Comparison of ENCODE assay signal across 20 mouse cellular contexts in genomic region chr9:69394234-69394633, GRCm38 (mm10). TPM values are rescaled to one million over a fixed set of nuclear protein-coding genes. Genes with fewer than 3 reads are reported as not detected.
DNase-seq lines count a peak whose midpoint lies in the region; TF ChIP-seq lines count a peak whose summit lies in the region.
"Had no signal": no experiment of that assay in that cellular context is flagged by ENCODE, and none has a peak within 500 bp of the region (broad histone marks: within the 10 kb centered on the region; RNA-seq: fewer than 3 reads in every experiment).

No protein-coding gene starts in this region.

- dilution Hi-C loops in CH12.LX (cut with MboI; ENCODE audit: extremely low pct_ligation_motif_present, extremely low pct_unique_long_range_greater_than_20kb, low sequenced_read_pairs), result no loop called here

- in situ Hi-C loops in CH12.LX (cut with MboI; ENCODE audit: low pct_ligation_motif_present, low pct_unique_long_range_greater_than_20kb, low sequenced_read_pairs), result no loop called here

- no peaks in the 10 kb centered on the region for H3K9me3 ChIP-seq in CH12.LX (replicated peaks; ENCODE audit: low read length)
- H3K9me3 ChIP-seq: G1E had no signal

- peaks cover 6 to 38% of the 10 kb centered on the region in 2 experiments for H3K4me1 ChIP-seq in CH12.LX (ENCODE audit: control insufficient read depth in 1 of 2, insufficient read depth in 2 of 2)

- H3K36me3 ChIP-seq in CH12.LX (replicated peaks in 1 of 2; ENCODE audit: control insufficient read depth in 1 of 2, insufficient read depth in 1 of 2, low read length in 1 of 2), result no peaks in the 10 kb centered on the region
- H3K36me3 ChIP-seq: G1E had no signal

- peak; percentile 85 for DNase-seq in heart, adult 11 months
- DNase-seq in heart, adult 18-20 months, result no peak
- peak; percentile 21 for DNase-seq in thymus, postnatal 4 days
- DNase-seq in thymus, postnatal 36 days, result no peak
- DNase-seq in CH12.LX (ENCODE audit: extremely low read depth), result peak; percentile 46
- DNase-seq in Muller cell, postnatal 12 days (ENCODE audit: inconsistent ontology term), result no peak
- DNase-seq: adrenal gland, adult 2 months; adrenal gland, adult 8-10 months; adrenal gland, postnatal 10 days; adrenal gland, postnatal 14 days; adrenal gland, postnatal 25 days; adrenal gland, postnatal 36 days; B cell, adult 2 months; cerebellum, adult 11 months; cerebellum, adult 11-12 months; cerebellum, adult 18-20 months; cerebellum, adult 2 months; cerebellum, adult 8-10 months had no signal

- TF ChIP-seq EP300 in CH12.LX (IDR thresholded peaks at IDR 0.05; ENCODE audit: low read length), result no peak

- H3K4me2 ChIP-seq in CH12.LX (ENCODE audit: insufficient read depth, low read depth, poor library complexity, severe bottlenecking), result no peak overlapping the region

- no peak for TF ChIP-seq POLR2A in CH12.LX (IDR thresholded peaks at IDR 0.05; ENCODE audit: low read depth, low read length)

- H3K27me3 ChIP-seq in CH12.LX (replicated peaks), result no peaks in the 10 kb centered on the region
- H3K27me3 ChIP-seq: Patski had no signal

- TF ChIP-seq RAD21 in CH12.LX (IDR thresholded peaks at IDR 0.05; ENCODE audit: low read depth, low read length), result no peak

- no peak overlapping the region for H3K4me3 ChIP-seq in CH12.LX (replicated peaks in 1 of 3; ENCODE audit: low read depth in 2 of 3, low read length in 2 of 3, poor library complexity in 1 of 3)

- peak overlapping the region; percentile 20; the same call in 1 of the 2 replicates for H3K27ac ChIP-seq in CH12.LX (ENCODE audit: insufficient read depth, low read depth)

- peaks cover 10% of the 10 kb centered on the region for H3K79me2 ChIP-seq in CH12.LX (replicated peaks; ENCODE audit: control insufficient read depth, extremely low read depth, insufficient read depth, poor library complexity, severe bottlenecking)

- no peak overlapping the region for H3K9ac ChIP-seq in CH12.LX (ENCODE audit: insufficient read depth, low read depth)

- no peak for TF ChIP-seq CTCF in CH12.LX (conservative IDR thresholded peaks at IDR 0.05 in 1 of 2, IDR thresholded peaks at IDR 0.05 in 1 of 2; ENCODE audit: low read depth in 2 of 2, low read length in 2 of 2)

TF ChIP-seq in CH12.LX, 34 proteins besides CTCF, POLR2A, EP300 and RAD21:
- no peak for TF ChIP-seq SMC3 (IDR thresholded peaks at IDR 0.05; ENCODE audit: low read depth, low read length)
- no peak for TF ChIP-seq NELFE (IDR thresholded peaks at IDR 0.05; ENCODE audit: low read depth, low read length)
- TF ChIP-seq ZMIZ1 (IDR thresholded peaks at IDR 0.05; ENCODE audit: low read depth, low read length), result no peak
- no peak for TF ChIP-seq MAFK (IDR thresholded peaks at IDR 0.05; ENCODE audit: insufficient replicate concordance, low read length)
- TF ChIP-seq CHD1 (IDR thresholded peaks at IDR 0.05; ENCODE audit: low read depth, low read length), result no peak
- no peak for TF ChIP-seq ZNF384 (IDR thresholded peaks at IDR 0.05; ENCODE audit: low read depth, low read length)
- peak; percentile 43; the same call in 1 of the 2 replicates for TF ChIP-seq TCF12 (IDR thresholded peaks at IDR 0.05; ENCODE audit: low read depth, low read length)
- TF ChIP-seq UBTF (IDR thresholded peaks at IDR 0.05; ENCODE audit: low read depth, low read length), result 0 out of 2 replicates have a peak, but pooled peaks have one; percentile 42
- TF ChIP-seq MAX (IDR thresholded peaks at IDR 0.05; ENCODE audit: low read length), result no peak
- TF ChIP-seq CHD2 (IDR thresholded peaks at IDR 0.05; ENCODE audit: low read length), result peak; percentile 23; the same call in 1 of the 2 replicates
- TF ChIP-seq SIN3A (IDR thresholded peaks at IDR 0.05; ENCODE audit: low read length), result 0 out of 2 replicates have a peak, but pooled peaks have one; percentile 25
- TF ChIP-seq ETS1 (conservative IDR thresholded peaks at IDR 0.05; ENCODE audit: low read depth, low read length), result peak; percentile 66
- no peak for TF ChIP-seq MXI1 (IDR thresholded peaks at IDR 0.05; ENCODE audit: low read depth, low read length)
TF ChIP-seq in CH12.LX: peak in this region for 5.

RNA-seq across cellular contexts. Expression of gene Ice2, which starts 3.5 kb away (rescaled TPM):
- total RNA-seq in heart, adult 18-20 months (2021), result 1 to 10 TPM; 6.4 to 8.9 TPM
- total RNA-seq in CH12.LX (2012; rRNA removed) (13.3 and 13.6 TPM in 2 replicates), CH12.LX (2014; rRNA removed) (23.1 and 28.2 TPM in 2 replicates)
- 14.9 and 15.8 TPM in 2 replicates for polyA plus RNA-seq in CH12.LX (2012; ENCODE audit: insufficient read length, low read depth)

RNA-seq across cellular contexts. Expression of gene Anxa2, which starts 59.2 kb away (rescaled TPM):
- 10 to 100 TPM; 74.1 to 74.4 TPM for total RNA-seq in heart, adult 18-20 months (2021)
- total RNA-seq in CH12.LX (2012; rRNA removed) (0.08 and 0.13 TPM in 2 replicates), CH12.LX (2014; rRNA removed) (0.26 TPM in 1 of 2 replicates, not detected in the other)
- polyA plus RNA-seq in CH12.LX (2012; ENCODE audit: insufficient read length, low read depth), result 0.16 TPM in 1 of 2 replicates, not detected in the other

Comparison
In these comparisons a context has a peak if more than half of its experiments do, and no peak if none do; other contexts are left out.
1. DNase-seq: peak in heart, adult 11 months (single experiment), thymus, postnatal 4 days (single experiment) and CH12.LX (single experiment); none in heart, adult 18-20 months (0 of 2), thymus, postnatal 36 days (0 of 2) and Muller cell, postnatal 12 days (single experiment).
2. RNA of gene Anxa2, which starts 59.2 kb away (total RNA-seq): 74.1 to 74.4 TPM in heart, adult 18-20 months; 0.08 to 0.26 TPM in CH12.LX; every median in the first group is over 10 times any median in the second.